8 mouse cellular contexts compared by ENCODE assay signal in genomic region chr2:137113288-137114061, GRCm38 (mm10). TPM values are rescaled to one million over a fixed set of nuclear protein-coding genes. Genes with fewer than 3 reads are reported as not detected.
DNase-seq lines count a peak whose midpoint lies in the region; ATAC-seq and TF ChIP-seq lines count a peak whose summit lies in the region.

No protein-coding gene starts in this region.

- H3K27ac ChIP-seq in gastrocnemius, adult 2 months = peak overlapping the region; percentile 96
- no peak overlapping the region for H3K27ac ChIP-seq in cortical plate, adult 2 months (ENCODE audit: insufficient read depth, low read length)
- H3K27ac ChIP-seq in hindbrain, embryonic 13.5 days = 0 out of 2 replicates have a peak overlapping the region, but pooled peaks have one; percentile 84
- no peak overlapping the region for H3K27ac ChIP-seq in midbrain, embryonic 14.5 days (replicated peaks; ENCODE audit: low read depth, low read length)

- H3K4me3 ChIP-seq in gastrocnemius, adult 2 months = peak overlapping the region; percentile 79
- H3K4me3 ChIP-seq in cortical plate, adult 2 months (ENCODE audit: insufficient read depth, low read length) = peak overlapping the region; percentile 56; the same call in 1 of the 2 replicates
- peak overlapping the region; percentile 69 for H3K4me3 ChIP-seq in hindbrain, embryonic 13.5 days
- peak overlapping the region; percentile 60 for H3K4me3 ChIP-seq in midbrain, embryonic 14.5 days (replicated peaks; ENCODE audit: low read depth, low read length)

- TF ChIP-seq POLR2A in cortical plate, adult 2 months (IDR thresholded peaks at IDR 0.05; ENCODE audit: extremely low read depth, insufficient read depth, low read length) = no peak

- H3K9me3 ChIP-seq in hindbrain, embryonic 13.5 days = no peaks in the 10 kb centered on the region
- no peaks in the 10 kb centered on the region for H3K9me3 ChIP-seq in midbrain, embryonic 14.5 days (ENCODE audit: control insufficient read depth, low read length)

- WGBS in hindbrain, embryonic 13.5 days = 8% methylated on average over 10 of the region's 12 CpGs
- 2% methylated on average over 12 of the region's 12 CpGs for WGBS in midbrain, embryonic 14.5 days

- TF ChIP-seq CTCF in gastrocnemius, adult 2 months (IDR thresholded peaks at IDR 0.05) = no peak
- TF ChIP-seq CTCF in cortical plate, adult 2 months (IDR thresholded peaks at IDR 0.05; ENCODE audit: extremely low read depth, insufficient read depth, low read length) = no peak

- no peaks in the 10 kb centered on the region for H3K4me1 ChIP-seq in cortical plate, adult 2 months (ENCODE audit: control insufficient read depth, insufficient read depth, low read length)
- peaks cover 82% of the 10 kb centered on the region for H3K4me1 ChIP-seq in hindbrain, embryonic 13.5 days (replicated peaks)
- H3K4me1 ChIP-seq in midbrain, embryonic 14.5 days (ENCODE audit: control insufficient read depth, insufficient read depth, low read length) = peaks cover 55% of the 10 kb centered on the region

- intact Hi-C loops in gastrocnemius, adult 2 months (cut with DNase I) = loop anchor here (2.0 to 5.0 kb wide), 2 partner anchors 201 to 223 kb away; partner anchors contain the start of genes AL731706.1, Mkks and Slx4ip

- no peak for ATAC-seq in hindbrain, embryonic 13.5 days (ENCODE audit: low FRiP score)
- ATAC-seq in midbrain, embryonic 14.5 days (ENCODE audit: low FRiP score, low TSS enrichment) = no peak

- DNase-seq in gastrocnemius, adult 2 months = no peak
- DNase-seq in gastrocnemius, adult 18-20 months (ENCODE audit: low spot score) = no peak
- DNase-seq in midbrain, embryonic 14.5 days = no peak
- no peak for DNase-seq in cerebellum, postnatal 36 days
- DNase-seq in testis, postnatal 14 days (ENCODE audit: low spot score) = no peak
- no peak for DNase-seq in right cerebral cortex, postnatal 14 days

- H3K36me3 ChIP-seq in hindbrain, embryonic 13.5 days = no peaks in the 10 kb centered on the region
- H3K36me3 ChIP-seq in midbrain, embryonic 14.5 days (ENCODE audit: control insufficient read depth, insufficient read depth, low read length) = no peaks in the 10 kb centered on the region

- peaks cover 9% of the 10 kb centered on the region for H3K27me3 ChIP-seq in hindbrain, embryonic 13.5 days
- no peaks in the 10 kb centered on the region for H3K27me3 ChIP-seq in midbrain, embryonic 14.5 days (ENCODE audit: control insufficient read depth, insufficient read depth, low read length)

- H3K9ac ChIP-seq in hindbrain, embryonic 13.5 days = peak overlapping the region; percentile 86
- H3K9ac ChIP-seq in midbrain, embryonic 14.5 days (replicated peaks; ENCODE audit: low read length) = peak overlapping the region; percentile 51; the same call in 1 of the 2 replicates

- H3K4me2 ChIP-seq in hindbrain, embryonic 13.5 days = peak overlapping the region; percentile 95
- H3K4me2 ChIP-seq in midbrain, embryonic 14.5 days (ENCODE audit: low read length) = peak overlapping the region; percentile 97

RNA-seq across cellular contexts. Expression of gene Jag1, which starts 3.0 kb away (rescaled TPM):
- total RNA-seq in gastrocnemius, adult 2 months (2021) = 1 to 10 TPM; 5.3 to 6.7 TPM
- 1 to 10 TPM; 3.9 to 6.8 TPM for total RNA-seq in gastrocnemius, adult 18-20 months (2021)
- polyA plus RNA-seq in cortical plate, adult 2 months (2012; rRNA removed) = 2.6 and 2.9 TPM in 2 replicates
- 16.3 and 17.7 TPM in 2 replicates for polyA plus RNA-seq in hindbrain, embryonic 13.5 days (2015; fragmentation: Nextera tagmentation; extraction: Ambion mirVana)
- polyA plus RNA-seq in midbrain, embryonic 14.5 days (2014; fragmentation: Nextera tagmentation; extraction: Ambion mirVana) = 9.5 and 18.4 TPM in 2 replicates

Comparison
In these comparisons a context has a peak if more than half of its experiments do, and no peak if none do; other contexts are left out.
1. H3K27ac ChIP-seq: peak in gastrocnemius, adult 2 months (single experiment) and hindbrain, embryonic 13.5 days (single experiment); none in cortical plate, adult 2 months (single experiment) and midbrain, embryonic 14.5 days (single experiment).
2. Peak in every context shown above with its lines, with median percentiles within 50 percentile points of each other: H3K4me3 ChIP-seq.